Mouse (Mus musculus) left cerebral cortex, adult 18-20 months (tissue): Measurements from ENCODE around the gene Tmem178b. TPM values are rescaled to one million over a fixed set of nuclear protein-coding genes. Genes with fewer than 3 reads are reported as not detected.
A peak's percentile ranks its signal among the peaks of the same experiment; 100 is the strongest.

Experiments
- DNase-seq, 2 experiments: peaks; one replicate each; pipeline ENCODE4 v3.0.0; 2021 to 2022; ENCODE audit warnings: low spot score in 2 of 2, mixed read lengths in 1 of 2
- total RNA-seq, 2 experiments: library from RNA; stranded (reverse); gene quantifications; 2 replicates each; pipeline ENCODE4 v1.2.3; 2021

The Tmem178b gene
- total RNA-seq, 2 experiments from 2014 or later, result 193 to 222 TPM

- no peak for DNase-seq
Observed at GRCm38 (mm10) chr6:40240671-40241070, 367.6 kb downstream of the Tmem178b start.

- DNase-seq, result no peak
Observed at GRCm38 (mm10) chr6:40247398-40247946, 374.4 kb downstream of the Tmem178b start.

- DNase-seq, result no peak
Observed at GRCm38 (mm10) chr6:40249939-40250338, 376.9 kb downstream of the Tmem178b start.

- no peak for DNase-seq
Observed at GRCm38 (mm10) chr6:40263687-40264086, 390.6 kb downstream of the Tmem178b start.

GRCm38 (mm10) chr6:40300707-40301106 lies 427.6 kb downstream of the Tmem178b start:
- no peak for DNase-seq

GRCm38 (mm10) chr6:40303379-40303778 lies 430.3 kb downstream of the Tmem178b start:
- DNase-seq, result peak; percentile 85 to 89

Other genes starting within 250 kb of the Tmem178b start
- 100 to 1,000 TPM; 113 to 115 TPM for gene Braf, start 147.8 kb upstream of the Tmem178b start, total RNA-seq
- 100 to 1,000 TPM in 1 of 2 experiments, 10 to 100 TPM in 1; 92.0 to 104 TPM for gene Mrps33, start 62.3 kb upstream of the Tmem178b start, total RNA-seq